Mouse (Mus musculus) kidney, adult 2 months (tissue): ENCODE data around the gene Cntnap1. TPM values are rescaled to one million over a fixed set of nuclear protein-coding genes. Genes with fewer than 3 reads are reported as not detected.

Experiments
- DNase-seq: peaks from one replicate; pipeline ENCODE4 v3.0.0; 2021
- H3K27ac ChIP-seq: fragments of 200-500 bp; 2 replicates; pipeline ENCODE4 v1.5.1; 2012; ENCODE audit warnings: low read depth, low read length, control low read depth, inconsistent platforms; ENCODE audit not compliant: insufficient read depth
- H3K27me3 ChIP-seq: fragments of 200-500 bp; replicated peaks from 2 replicates; pipeline ENCODE4 v1.6.1; 2012; ENCODE audit warnings: mild to moderate bottlenecking, moderate library complexity, low read length, inconsistent platforms; ENCODE audit not compliant: control insufficient read depth, insufficient read depth
- H3K36me3 ChIP-seq: fragments of 200-500 bp; 2 replicates; pipeline ENCODE4 v1.6.1; 2012; ENCODE audit warnings: mild to moderate bottlenecking, moderate library complexity, low read length, inconsistent platforms; ENCODE audit not compliant: control insufficient read depth, insufficient read depth
- H3K4me1 ChIP-seq: fragments of 200-500 bp; 2 replicates; pipeline ENCODE4 v1.6.1; 2011; ENCODE audit warnings: low read length; ENCODE audit not compliant: control insufficient read depth, insufficient read depth
- H3K4me3 ChIP-seq: fragments of 200-500 bp; 2 replicates; pipeline ENCODE4 v1.5.1; 2011; ENCODE audit warnings: mild to moderate bottlenecking, low read depth, low read length, control low read depth; ENCODE audit not compliant: insufficient read depth
- CTCF ChIP-seq: fragments of 200-500 bp; conservative IDR thresholded peaks from 2 replicates; pipeline ENCODE4 v1.5.1; 2011; ENCODE audit warnings: low read depth, mild to moderate bottlenecking, control low read depth, low read length, moderate library complexity, mixed read lengths; ENCODE audit not compliant: insufficient read depth, insufficient read length
- POLR2A ChIP-seq: fragments of 200-500 bp; IDR thresholded peaks from one replicate; pipeline ENCODE4 v1.6.1; 2011; ENCODE audit warnings: low read depth, low read length, control low read depth
- WGBS: fragments of 180-500 bp; shearing (Covaris S2); methylation state at CpG from one replicate; pipeline ENCODE4 v1.1.7; 2018; 5-methylcytosine and 5-hydroxymethylcytosine counted together
- polyA plus RNA-seq: library from polyadenylated mRNA; depleted of rRNA; stranded (reverse); fragments of >200 nt; gene quantifications from 2 replicates; pipeline ENCODE4 v1.2.3, GENCODE M21; 2012

The Cntnap1 gene
- polyA plus RNA-seq, 1 experiment = 3.6 TPM

DNA sequence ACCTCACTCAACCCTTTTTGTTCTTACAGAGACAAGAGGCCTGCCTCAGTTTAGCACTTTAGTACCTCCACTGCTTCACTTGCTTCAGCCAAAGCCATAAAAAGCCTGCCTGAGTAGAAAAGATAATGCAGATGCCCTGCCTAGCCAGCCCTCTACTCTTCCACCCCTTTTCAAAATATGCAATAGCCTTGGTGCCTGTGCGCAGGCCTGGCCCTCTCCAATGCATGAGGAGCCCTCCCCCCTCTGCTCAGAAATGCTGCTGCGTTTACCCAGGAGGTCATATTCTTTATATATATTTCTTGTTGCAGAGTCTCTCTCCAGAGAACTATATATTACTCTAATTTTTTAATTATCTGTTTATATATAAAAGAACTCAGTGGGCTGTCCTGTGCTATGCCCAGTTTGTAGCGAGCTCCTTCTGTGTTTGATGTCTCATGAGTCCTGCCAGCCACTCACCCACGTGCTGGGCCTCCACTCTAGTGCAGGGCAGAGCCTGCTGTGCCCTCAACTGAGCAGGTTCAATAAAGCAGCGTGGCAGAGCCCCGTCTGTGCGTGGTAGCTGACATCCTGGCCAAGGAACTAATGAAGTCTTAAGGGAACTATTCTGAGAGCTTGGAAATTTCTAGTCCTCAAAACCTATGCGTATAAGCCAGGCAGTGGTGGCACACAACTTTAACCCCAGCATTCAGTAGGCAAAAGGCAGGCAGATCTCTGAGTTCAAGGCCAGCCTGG lies 20.0 kb downstream of the Cntnap1 start:
- H3K36me3 ChIP-seq = no peaks in the 10 kb centered on the region; the same call in 1 of the 2 replicates
- H3K4me1 ChIP-seq = no peaks in the 10 kb centered on the region
- WGBS = 59% methylated on average over 8 of the region's 8 CpGs
- no peak overlapping the region for H3K4me3 ChIP-seq
- H3K27ac ChIP-seq = no peak overlapping the region
- no peak for DNase-seq
- no peaks in the 10 kb centered on the region for H3K27me3 ChIP-seq
- no peak for TF ChIP-seq CTCF
- no peak for TF ChIP-seq POLR2A

DNA sequence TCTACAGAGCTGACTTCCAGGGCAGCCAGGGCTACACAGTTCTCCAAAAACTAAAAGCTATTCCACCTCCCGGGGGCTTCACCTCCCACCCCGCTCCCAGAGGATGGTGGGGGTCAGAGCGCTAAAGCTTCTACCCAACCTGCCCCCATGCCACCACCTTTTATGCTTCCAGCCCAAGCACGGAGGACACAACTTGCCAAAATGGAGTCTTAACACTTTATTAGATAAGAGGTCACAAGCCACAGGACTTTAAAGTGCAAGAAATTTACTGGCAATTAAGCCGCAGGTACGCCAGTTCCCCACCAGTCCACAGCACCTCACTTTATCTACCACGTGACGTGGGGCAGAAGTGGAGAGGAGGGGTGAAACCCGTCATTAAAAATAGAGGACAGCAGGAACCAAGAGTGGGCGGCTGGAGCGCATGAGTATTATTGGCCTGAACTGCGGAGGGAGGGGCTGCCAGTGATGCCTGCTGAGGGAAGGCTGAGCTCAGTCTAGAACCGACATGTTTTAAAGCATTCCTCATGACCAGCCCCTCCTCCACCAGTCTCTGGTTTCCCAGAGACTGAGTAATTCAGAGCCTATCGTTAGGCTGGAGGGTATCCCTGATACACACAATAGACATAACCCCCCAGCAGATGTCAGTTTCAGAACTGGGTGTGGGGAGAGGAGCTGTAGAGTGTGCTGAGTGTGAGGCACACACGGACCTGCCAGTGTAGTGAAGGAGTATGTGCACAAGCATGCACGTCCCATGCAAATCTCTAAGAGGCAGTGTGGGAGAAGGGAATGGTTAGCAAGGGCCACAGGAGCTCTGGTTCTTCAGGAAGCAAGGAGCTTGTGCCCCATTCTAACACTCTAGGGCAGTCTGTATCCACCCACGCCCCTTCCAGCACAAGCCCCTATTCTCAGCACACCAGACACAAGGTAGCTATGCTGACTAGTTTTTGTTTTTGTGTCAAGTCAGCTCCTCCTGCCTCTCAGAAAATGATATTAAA lies 20.9 kb downstream of the Cntnap1 start:
- 70% methylated on average over 17 of the region's 17 CpGs for WGBS
- DNase-seq = no peak
- Histone ChIP-seq H3K36me3 (peaks cover 2% of the 10 kb centered on the region; the same call in 1 of the 2 replicates), H3K27me3 (no peaks in the 10 kb centered on the region), H3K4me1 (no peaks in the 10 kb centered on the region), H3K4me3 (no peak overlapping the region), H3K27ac (no peak overlapping the region)
- no peak for TF ChIP-seq POLR2A
- TF ChIP-seq CTCF = no peak

GRCm38 (mm10) chr11:101191919-101192470 lies 21.7 kb downstream of the Cntnap1 start:
- TF ChIP-seq CTCF (no peak), POLR2A (no peak)
- Histone ChIP-seq H3K4me1 (no peaks in the 10 kb centered on the region), H3K27me3 (no peaks in the 10 kb centered on the region), H3K27ac (no peak overlapping the region), H3K36me3 (peaks cover 3% of the 10 kb centered on the region; the same call in 1 of the 2 replicates), H3K4me3 (no peak overlapping the region)
- 71% methylated on average over 4 of the region's 4 CpGs for WGBS
- DNase-seq = no peak

- DNase-seq = no peak
- no peak overlapping the region for H3K4me3 ChIP-seq
- H3K36me3 ChIP-seq = peaks cover 4% of the 10 kb centered on the region; the same call in 1 of the 2 replicates
- no peaks in the 10 kb centered on the region for H3K4me1 ChIP-seq
- H3K27ac ChIP-seq = no peak overlapping the region
- H3K27me3 ChIP-seq = no peaks in the 10 kb centered on the region
- 81% methylated on average over 6 of the region's 6 CpGs for WGBS
- TF ChIP-seq CTCF (no peak), POLR2A (no peak)
These were observed 22.3 kb downstream of the Cntnap1 start for GRCm38 (mm10) chr11:101192646-101193045.

DNA sequence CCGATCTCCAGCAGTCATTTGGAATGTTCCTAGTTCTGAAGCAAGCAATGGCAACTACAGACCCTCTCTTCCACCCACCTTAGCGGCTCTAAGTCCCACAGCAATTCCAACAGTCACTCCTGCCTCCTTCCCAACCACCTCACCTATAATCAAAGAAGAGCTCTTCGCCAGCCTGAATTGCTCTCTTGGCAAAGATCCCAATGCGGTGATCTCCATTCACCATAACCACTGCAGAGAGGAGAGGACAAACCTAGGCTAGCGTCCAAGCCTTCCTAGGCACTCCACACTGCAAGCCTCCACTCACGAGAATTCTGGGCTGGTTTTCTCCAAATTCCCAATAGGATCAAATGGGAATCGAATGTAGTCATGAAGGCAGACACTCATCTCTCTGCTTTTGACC lies 22.8 kb downstream of the Cntnap1 start:
- Histone ChIP-seq H3K4me3 (no peak overlapping the region), H3K27me3 (no peaks in the 10 kb centered on the region), H3K4me1 (no peaks in the 10 kb centered on the region), H3K36me3 (peaks cover 5% of the 10 kb centered on the region; the same call in 1 of the 2 replicates), H3K27ac (no peak overlapping the region)
- WGBS = 93% methylated on average over 7 of the region's 7 CpGs
- no peak for DNase-seq
- TF ChIP-seq CTCF (no peak), POLR2A (no peak)

- H3K36me3 ChIP-seq = peaks cover 5% of the 10 kb centered on the region; the same call in 1 of the 2 replicates
- no peak overlapping the region for H3K4me3 ChIP-seq
- 55% methylated on average over 5 of the region's 5 CpGs for WGBS
- no peaks in the 10 kb centered on the region for H3K27me3 ChIP-seq
- TF ChIP-seq POLR2A (no peak), CTCF (no peak)
- DNase-seq = no peak
- H3K4me1 ChIP-seq = no peaks in the 10 kb centered on the region
- no peak overlapping the region for H3K27ac ChIP-seq
These were observed 23.8 kb downstream of the Cntnap1 start for GRCm38 (mm10) chr11:101194137-101194536.

DNA sequence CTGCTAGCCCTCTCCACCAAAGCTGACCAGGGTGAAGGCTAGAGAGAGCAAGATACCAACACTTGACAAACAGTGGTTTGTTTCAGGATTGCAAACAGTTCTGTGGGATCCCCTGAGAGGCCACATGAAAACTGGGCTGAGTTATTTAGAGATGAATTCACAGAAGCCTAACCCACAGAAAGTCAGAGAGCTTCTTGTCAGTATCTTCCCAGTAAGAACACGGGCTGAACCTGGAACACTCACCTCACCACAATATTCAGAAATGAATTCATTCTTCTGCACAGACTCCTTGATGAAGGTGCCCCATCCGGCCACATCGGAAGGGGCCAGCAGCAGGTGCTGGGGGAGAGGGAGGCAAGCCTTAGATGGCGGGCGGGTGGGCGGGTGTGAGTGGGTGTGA lies 24.3 kb downstream of the Cntnap1 start:
- no peak for DNase-seq
- WGBS = 68% methylated on average over 6 of the region's 6 CpGs
- Histone ChIP-seq H3K36me3 (peaks cover 5% of the 10 kb centered on the region; the same call in 1 of the 2 replicates), H3K27me3 (no peaks in the 10 kb centered on the region), H3K4me3 (no peak overlapping the region), H3K27ac (no peak overlapping the region), H3K4me1 (no peaks in the 10 kb centered on the region)
- TF ChIP-seq CTCF (no peak), POLR2A (no peak)
